Mouse (Mus musculus): ENCODE data around the gene Rnf220. TPM values are rescaled to one million over a fixed set of nuclear protein-coding genes. Genes with fewer than 3 reads are reported as not detected.

Rnf220 gene
- polyA plus RNA-seq, 1 experiment from 2014 or later: 92.3 TPM

GRCm38 (mm10) chr4:117239153-117239552, 257.7 kb downstream of the Rnf220 start:
- no peaks in the 10 kb centered on the region for H3K9me3 ChIP-seq (ENCODE audit: control insufficient read depth, low read length)
- DNase-seq (ENCODE audit: low spot score) (no peak), ATAC-seq (replicated peaks; ENCODE audit: low FRiP score) (no peak)
- H3K27me3 ChIP-seq (ENCODE audit: control insufficient read depth, insufficient read depth, low read length): no peaks in the 10 kb centered on the region
- WGBS: 58% methylated on average over 2 of the region's 2 CpGs
- no peaks in the 10 kb centered on the region for H3K36me3 ChIP-seq (ENCODE audit: control insufficient read depth, insufficient read depth, low read length)
- H3K4me2 ChIP-seq (ENCODE audit: low read depth, low read length, severe bottlenecking): no peak overlapping the region
- no peak overlapping the region for H3K9ac ChIP-seq (ENCODE audit: low read length)
- no peak overlapping the region for H3K4me3 ChIP-seq (ENCODE audit: low read depth, low read length)
- no peak overlapping the region for H3K27ac ChIP-seq (ENCODE audit: low read depth, low read length)
- H3K4me1 ChIP-seq (replicated peaks; ENCODE audit: control insufficient read depth, insufficient read depth, low read length): no peaks in the 10 kb centered on the region

GRCm38 (mm10) chr4:117235822-117236221, 261.0 kb downstream of the Rnf220 start:
- no peaks in the 10 kb centered on the region for H3K9me3 ChIP-seq (ENCODE audit: control insufficient read depth, low read length)
- 64% methylated on average over 4 of the region's 4 CpGs for WGBS
- no peak overlapping the region for H3K4me2 ChIP-seq (ENCODE audit: low read depth, low read length, severe bottlenecking)
- ATAC-seq (replicated peaks; ENCODE audit: low FRiP score): no peak
- H3K4me1 ChIP-seq (replicated peaks; ENCODE audit: control insufficient read depth, insufficient read depth, low read length): no peaks in the 10 kb centered on the region
- DNase-seq (ENCODE audit: low spot score): no peak
- no peak overlapping the region for H3K9ac ChIP-seq (ENCODE audit: low read length)
- H3K36me3 ChIP-seq (ENCODE audit: control insufficient read depth, insufficient read depth, low read length): no peaks in the 10 kb centered on the region
- H3K27ac ChIP-seq (ENCODE audit: low read depth, low read length): no peak overlapping the region
- no peak overlapping the region for H3K4me3 ChIP-seq (ENCODE audit: low read depth, low read length)
- no peaks in the 10 kb centered on the region for H3K27me3 ChIP-seq (ENCODE audit: control insufficient read depth, insufficient read depth, low read length)

DNA sequence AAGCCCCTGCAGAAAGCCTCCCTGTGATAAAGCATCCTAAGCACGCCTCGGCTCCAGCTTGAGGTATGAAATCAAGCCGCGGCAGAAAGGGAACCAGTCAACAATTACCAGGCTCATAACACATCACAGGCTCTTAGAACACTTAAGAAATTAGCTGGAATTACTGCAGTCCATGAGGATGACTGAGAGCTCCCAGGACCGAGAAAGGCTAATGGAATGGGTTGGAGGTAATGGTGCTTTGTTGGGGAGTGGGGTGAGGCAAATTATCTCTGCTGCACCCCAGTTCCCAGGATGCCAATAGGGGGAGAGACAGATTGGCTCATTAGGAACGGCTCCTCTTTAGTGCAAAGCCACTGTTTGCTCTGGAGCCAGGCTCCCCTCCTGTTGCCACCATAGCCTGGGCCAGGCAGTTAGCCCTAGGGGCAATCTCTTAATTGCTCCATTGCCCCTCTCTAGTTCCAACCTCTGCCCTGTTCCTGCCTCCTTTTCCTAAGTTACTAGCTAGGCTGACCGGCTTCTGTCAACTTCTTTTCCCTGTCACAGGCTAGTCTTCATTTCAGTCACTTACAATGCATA, 262.6 kb downstream of the Rnf220 start:
- Histone ChIP-seq H3K27me3 (ENCODE audit: control insufficient read depth, insufficient read depth, low read length) (no peaks in the 10 kb centered on the region), H3K4me2 (ENCODE audit: low read depth, low read length, severe bottlenecking) (no peak overlapping the region), H3K9me3 (ENCODE audit: control insufficient read depth, low read length) (no peaks in the 10 kb centered on the region), H3K36me3 (ENCODE audit: control insufficient read depth, insufficient read depth, low read length) (no peaks in the 10 kb centered on the region), H3K4me1 (replicated peaks; ENCODE audit: control insufficient read depth, insufficient read depth, low read length) (no peaks in the 10 kb centered on the region), H3K9ac (ENCODE audit: low read length) (no peak overlapping the region), H3K4me3 (ENCODE audit: low read depth, low read length) (no peak overlapping the region), H3K27ac (ENCODE audit: low read depth, low read length) (no peak overlapping the region)
- ATAC-seq (replicated peaks; ENCODE audit: low FRiP score) (no peak), DNase-seq (ENCODE audit: low spot score) (no peak)
- 69% methylated on average over 7 of the region's 7 CpGs for WGBS

- no peak overlapping the region for H3K9ac ChIP-seq (ENCODE audit: low read length)
- no peak overlapping the region for H3K4me3 ChIP-seq (ENCODE audit: low read depth, low read length)
- 92% methylated on average over 2 of the region's 2 CpGs for WGBS
- no peaks in the 10 kb centered on the region for H3K9me3 ChIP-seq (ENCODE audit: control insufficient read depth, low read length)
- no peaks in the 10 kb centered on the region for H3K4me1 ChIP-seq (replicated peaks; ENCODE audit: control insufficient read depth, insufficient read depth, low read length)
- H3K27ac ChIP-seq (ENCODE audit: low read depth, low read length): no peak overlapping the region
- ATAC-seq (replicated peaks; ENCODE audit: low FRiP score) (no peak), DNase-seq (ENCODE audit: low spot score) (no peak)
- H3K4me2 ChIP-seq (ENCODE audit: low read depth, low read length, severe bottlenecking): no peak overlapping the region
- no peaks in the 10 kb centered on the region for H3K36me3 ChIP-seq (ENCODE audit: control insufficient read depth, insufficient read depth, low read length)
- no peaks in the 10 kb centered on the region for H3K27me3 ChIP-seq (ENCODE audit: control insufficient read depth, insufficient read depth, low read length)
Measured at GRCm38 (mm10) chr4:117231208-117231607, 265.6 kb downstream of the Rnf220 start.

- DNase-seq (ENCODE audit: low spot score) (no peak), ATAC-seq (replicated peaks; ENCODE audit: low FRiP score) (no peak)
- WGBS: 53% methylated on average over 10 of the region's 10 CpGs
Measured at GRCm38 (mm10) chr4:117230331-117230730, 266.5 kb downstream of the Rnf220 start.

GRCm38 (mm10) chr4:117229590-117229989, 267.3 kb downstream of the Rnf220 start:
- H3K4me2 ChIP-seq (ENCODE audit: low read depth, low read length, severe bottlenecking): no peak overlapping the region
- H3K36me3 ChIP-seq (ENCODE audit: control insufficient read depth, insufficient read depth, low read length): no peaks in the 10 kb centered on the region
- H3K9ac ChIP-seq (ENCODE audit: low read length): no peak overlapping the region
- H3K27ac ChIP-seq (ENCODE audit: low read depth, low read length): no peak overlapping the region
- no peaks in the 10 kb centered on the region for H3K9me3 ChIP-seq (ENCODE audit: control insufficient read depth, low read length)
- no peak overlapping the region for H3K4me3 ChIP-seq (ENCODE audit: low read depth, low read length)
- no peaks in the 10 kb centered on the region for H3K27me3 ChIP-seq (ENCODE audit: control insufficient read depth, insufficient read depth, low read length)
- WGBS: 75% methylated on average over 15 of the region's 15 CpGs
- DNase-seq (ENCODE audit: low spot score) (no peak), ATAC-seq (replicated peaks; ENCODE audit: low FRiP score) (no peak)
- H3K4me1 ChIP-seq (replicated peaks; ENCODE audit: control insufficient read depth, insufficient read depth, low read length): no peaks in the 10 kb centered on the region

More at GRCm38 (mm10) chr4:117230331-117230730, 266.5 kb downstream of the Rnf220 start:
- Histone ChIP-seq H3K27ac (ENCODE audit: low read depth, low read length) (no peak overlapping the region), H3K27me3 (ENCODE audit: control insufficient read depth, insufficient read depth, low read length) (no peaks in the 10 kb centered on the region), H3K4me1 (replicated peaks; ENCODE audit: control insufficient read depth, insufficient read depth, low read length) (no peaks in the 10 kb centered on the region), H3K4me3 (ENCODE audit: low read depth, low read length) (no peak overlapping the region), H3K36me3 (ENCODE audit: control insufficient read depth, insufficient read depth, low read length) (no peaks in the 10 kb centered on the region), H3K9me3 (ENCODE audit: control insufficient read depth, low read length) (no peaks in the 10 kb centered on the region), H3K4me2 (ENCODE audit: low read depth, low read length, severe bottlenecking) (no peak overlapping the region), H3K9ac (ENCODE audit: low read length) (no peak overlapping the region)

DNA sequence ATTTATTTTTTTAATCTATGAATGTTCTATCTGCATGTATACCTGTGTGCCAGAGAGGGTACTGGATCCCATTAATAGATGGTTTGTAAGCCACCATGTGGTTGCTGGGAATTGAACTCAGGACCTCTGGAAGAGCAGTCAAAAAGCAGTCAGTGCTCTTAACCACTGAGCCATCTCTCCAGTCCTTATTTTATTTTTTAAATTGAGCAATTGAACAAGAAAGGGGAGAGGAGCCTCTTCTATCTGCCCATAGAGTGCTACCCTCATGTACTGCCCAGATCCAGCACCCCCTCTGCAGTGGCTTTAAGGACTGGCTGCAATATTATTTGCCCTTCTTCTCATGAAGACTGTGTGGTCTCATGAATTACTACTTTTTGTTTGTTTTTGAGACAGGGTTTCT, 271.6 kb downstream of the Rnf220 start:
- no peak overlapping the region for H3K27ac ChIP-seq (ENCODE audit: low read depth, low read length)
- H3K9me3 ChIP-seq (ENCODE audit: control insufficient read depth, low read length): no peaks in the 10 kb centered on the region
- ATAC-seq (replicated peaks; ENCODE audit: low FRiP score) (no peak), DNase-seq (ENCODE audit: low spot score) (no peak)
- H3K4me3 ChIP-seq (ENCODE audit: low read depth, low read length): no peak overlapping the region
- no peaks in the 10 kb centered on the region for H3K4me1 ChIP-seq (replicated peaks; ENCODE audit: control insufficient read depth, insufficient read depth, low read length)
- H3K27me3 ChIP-seq (ENCODE audit: control insufficient read depth, insufficient read depth, low read length): no peaks in the 10 kb centered on the region
- H3K4me2 ChIP-seq (ENCODE audit: low read depth, low read length, severe bottlenecking): no peak overlapping the region
- H3K9ac ChIP-seq (ENCODE audit: low read length): no peak overlapping the region
- H3K36me3 ChIP-seq (ENCODE audit: control insufficient read depth, insufficient read depth, low read length): no peaks in the 10 kb centered on the region

- WGBS: 83% methylated on average over 8 of the region's 8 CpGs
- H3K4me1 ChIP-seq (replicated peaks; ENCODE audit: control insufficient read depth, insufficient read depth, low read length): no peaks in the 10 kb centered on the region
Measured at GRCm38 (mm10) chr4:117224122-117224521, 272.7 kb downstream of the Rnf220 start.

GRCm38 (mm10) chr4:117223001-117223400, 273.9 kb downstream of the Rnf220 start:
- Histone ChIP-seq H3K27ac (ENCODE audit: low read depth, low read length) (no peak overlapping the region), H3K4me3 (ENCODE audit: low read depth, low read length) (no peak overlapping the region), H3K4me2 (ENCODE audit: low read depth, low read length, severe bottlenecking) (no peak overlapping the region), H3K36me3 (ENCODE audit: control insufficient read depth, insufficient read depth, low read length) (no peaks in the 10 kb centered on the region), H3K9ac (ENCODE audit: low read length) (no peak overlapping the region), H3K9me3 (ENCODE audit: control insufficient read depth, low read length) (no peaks in the 10 kb centered on the region), H3K27me3 (ENCODE audit: control insufficient read depth, insufficient read depth, low read length) (no peaks in the 10 kb centered on the region), H3K4me1 (replicated peaks; ENCODE audit: control insufficient read depth, insufficient read depth, low read length) (no peaks in the 10 kb centered on the region)
- DNase-seq (ENCODE audit: low spot score) (no peak), ATAC-seq (replicated peaks; ENCODE audit: low FRiP score) (no peak)
- WGBS: 67% methylated on average over 5 of the region's 5 CpGs

More at GRCm38 (mm10) chr4:117224122-117224521, 272.7 kb downstream of the Rnf220 start:
- H3K9ac ChIP-seq (ENCODE audit: low read length): no peak overlapping the region
- no peak overlapping the region for H3K4me3 ChIP-seq (ENCODE audit: low read depth, low read length)
- H3K4me2 ChIP-seq (ENCODE audit: low read depth, low read length, severe bottlenecking): no peak overlapping the region
- no peaks in the 10 kb centered on the region for H3K36me3 ChIP-seq (ENCODE audit: control insufficient read depth, insufficient read depth, low read length)
- H3K27me3 ChIP-seq (ENCODE audit: control insufficient read depth, insufficient read depth, low read length): no peaks in the 10 kb centered on the region
- H3K27ac ChIP-seq (ENCODE audit: low read depth, low read length): no peak overlapping the region
- no peaks in the 10 kb centered on the region for H3K9me3 ChIP-seq (ENCODE audit: control insufficient read depth, low read length)
- no peak for ATAC-seq (replicated peaks; ENCODE audit: low FRiP score)
- DNase-seq (ENCODE audit: low spot score): no peak
